Mouse (Mus musculus): ENCODE measurements around the gene Blvra.

Gene Blvra

GRCm38 (mm10) chr2:127136979-127137378 lies 66.5 kb downstream of the Blvra start:
- peak; percentile 72 for DNase-seq (ENCODE audit: low read depth, low spot score)

- no peak for DNase-seq (ENCODE audit: low read depth, low spot score)
These were observed 67.5 kb downstream of the Blvra start for GRCm38 (mm10) chr2:127137838-127138420.

GRCm38 (mm10) chr2:127138449-127138848 lies 68.0 kb downstream of the Blvra start:
- no peak for DNase-seq (ENCODE audit: low read depth, low spot score)

- DNase-seq (ENCODE audit: low read depth, low spot score), result no peak
These were observed 68.6 kb downstream of the Blvra start for GRCm38 (mm10) chr2:127139094-127139493.

- DNase-seq (ENCODE audit: low read depth, low spot score), result no peak
These were observed 69.1 kb downstream of the Blvra start for GRCm38 (mm10) chr2:127139605-127140004.

GRCm38 (mm10) chr2:127140011-127140410 lies 69.5 kb downstream of the Blvra start:
- DNase-seq (ENCODE audit: low read depth, low spot score), result no peak

GRCm38 (mm10) chr2:127142031-127142430 lies 71.6 kb downstream of the Blvra start:
- no peak for DNase-seq (ENCODE audit: low read depth, low spot score)

GRCm38 (mm10) chr2:127142577-127143157 lies 72.2 kb downstream of the Blvra start:
- peak; percentile 42 for DNase-seq (ENCODE audit: low read depth, low spot score)

GRCm38 (mm10) chr2:127143158-127144063 lies 72.9 kb downstream of the Blvra start, which contains the start of gene Itpripl1:
Gene Itpripl1, minus strand, starts transcription at chr2:127143442.
- DNase-seq (ENCODE audit: low read depth, low spot score), result peak; percentile 88

- DNase-seq (ENCODE audit: low read depth, low spot score), result no peak
These were observed 75.2 kb downstream of the Blvra start for GRCm38 (mm10) chr2:127145699-127146098.
